Mouse (Mus musculus) urinary bladder, postnatal 36 days (tissue): ENCODE data around the gene Ankmy1.

Experiments used
- DNase-seq, 2 experiments: peaks; one replicate each; pipeline ENCODE4 v3.0.0; 2022; ENCODE audit warnings: low spot score in 2 of 2, mixed read lengths in 1 of 2

Gene Ankmy1

GRCm38 (mm10) chr1:92830626-92831187 is 72.0 kb downstream of the Ankmy1 start:
- DNase-seq: no peak

DNA sequence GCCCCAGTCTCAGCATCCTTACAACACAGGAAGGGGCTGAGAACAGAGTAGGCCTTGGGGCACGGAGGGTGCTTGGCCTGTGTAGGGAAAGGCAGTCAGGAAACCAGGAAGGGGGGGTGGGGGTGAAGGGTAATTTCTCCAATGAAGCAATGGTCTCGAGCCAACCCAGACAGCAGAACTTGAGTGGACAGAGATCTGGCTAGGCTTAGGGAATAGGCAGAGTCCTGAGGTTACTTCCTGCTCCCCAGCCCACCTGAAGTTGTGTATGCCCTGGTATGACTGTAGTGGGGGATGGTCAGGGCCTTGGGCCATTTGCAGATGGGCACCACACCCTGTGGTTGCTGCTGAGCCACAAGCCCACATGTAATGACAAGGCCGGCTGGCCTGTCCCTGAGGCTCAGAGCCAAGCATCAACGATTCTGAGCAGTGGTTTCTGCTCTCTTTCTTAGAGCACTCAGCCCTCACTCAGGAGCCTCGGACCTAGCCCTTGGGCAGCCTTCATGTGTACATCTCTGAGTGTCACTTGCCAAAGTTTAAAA is 86.9 kb downstream of the Ankmy1 start:
- no peak for DNase-seq

GRCm38 (mm10) chr1:92815100-92815499 is 87.6 kb downstream of the Ankmy1 start:
- DNase-seq: no peak

- DNase-seq: no peak
Measured at GRCm38 (mm10) chr1:92814319-92814718, 88.4 kb downstream of the Ankmy1 start.
